Mouse (Mus musculus) adrenal gland, adult 18-20 months (tissue): ENCODE results near the gene Schip1. TPM values are rescaled to one million over a fixed set of nuclear protein-coding genes. Genes with fewer than 3 reads are reported as not detected.

Experiments
- DNase-seq, 2 experiments: peaks; one replicate each; pipeline ENCODE4 v3.0.0; 2021 to 2022; ENCODE audit warnings: low spot score in 2 of 2
- total RNA-seq, 2 experiments: library from RNA; stranded (reverse); gene quantifications; 1 replicate in 1 of 2; 2 replicates in 1 of 2; pipeline ENCODE4 v1.2.3; 2021

The Schip1 gene
- total RNA-seq, 2 experiments from 2014 or later, result 7.1 to 10.1 TPM

GRCm38 (mm10) chr3:68576431-68576830 lies 511.8 kb downstream of the Schip1 start:
- no peak for DNase-seq

GRCm38 (mm10) chr3:68576948-68577347 lies 512.3 kb downstream of the Schip1 start:
- no peak for DNase-seq

- DNase-seq, result no peak
These were observed 517.0 kb downstream of the Schip1 start for GRCm38 (mm10) chr3:68581591-68581990.

GRCm38 (mm10) chr3:68582103-68582740 lies 517.6 kb downstream of the Schip1 start:
- no peak for DNase-seq

DNA sequence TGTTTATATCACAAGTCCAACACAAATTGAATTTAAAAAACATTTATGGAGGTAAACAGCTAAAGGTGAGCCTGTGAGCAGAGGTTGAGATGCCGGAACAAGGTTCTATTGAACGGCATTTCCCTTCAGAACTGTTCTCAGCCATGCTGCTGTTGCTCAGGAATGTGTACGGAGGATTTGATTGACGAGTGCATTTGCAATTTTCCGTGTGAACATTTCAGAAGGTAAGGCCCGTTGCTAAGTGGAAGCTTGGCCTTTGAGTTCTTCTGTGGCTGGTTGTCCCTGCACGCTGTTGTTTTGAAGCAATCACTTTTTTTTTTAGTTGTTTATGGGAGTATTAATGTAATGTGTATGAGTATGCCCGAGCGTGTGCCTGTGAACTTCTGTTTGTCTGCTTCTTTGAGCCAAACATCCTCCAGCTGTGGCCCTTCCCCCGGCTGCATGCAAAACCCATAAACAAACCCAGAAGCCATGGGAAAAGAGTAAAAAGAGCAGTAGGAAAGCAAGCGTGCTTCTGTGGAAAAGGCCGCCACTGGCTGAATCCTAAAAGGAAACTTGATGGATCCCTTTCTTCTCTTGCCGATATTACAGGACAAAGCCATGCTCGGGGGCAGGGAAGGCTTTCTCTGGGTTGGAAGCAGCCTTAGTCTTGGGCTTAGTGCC lies 518.6 kb downstream of the Schip1 start:
- no peak for DNase-seq

DNA sequence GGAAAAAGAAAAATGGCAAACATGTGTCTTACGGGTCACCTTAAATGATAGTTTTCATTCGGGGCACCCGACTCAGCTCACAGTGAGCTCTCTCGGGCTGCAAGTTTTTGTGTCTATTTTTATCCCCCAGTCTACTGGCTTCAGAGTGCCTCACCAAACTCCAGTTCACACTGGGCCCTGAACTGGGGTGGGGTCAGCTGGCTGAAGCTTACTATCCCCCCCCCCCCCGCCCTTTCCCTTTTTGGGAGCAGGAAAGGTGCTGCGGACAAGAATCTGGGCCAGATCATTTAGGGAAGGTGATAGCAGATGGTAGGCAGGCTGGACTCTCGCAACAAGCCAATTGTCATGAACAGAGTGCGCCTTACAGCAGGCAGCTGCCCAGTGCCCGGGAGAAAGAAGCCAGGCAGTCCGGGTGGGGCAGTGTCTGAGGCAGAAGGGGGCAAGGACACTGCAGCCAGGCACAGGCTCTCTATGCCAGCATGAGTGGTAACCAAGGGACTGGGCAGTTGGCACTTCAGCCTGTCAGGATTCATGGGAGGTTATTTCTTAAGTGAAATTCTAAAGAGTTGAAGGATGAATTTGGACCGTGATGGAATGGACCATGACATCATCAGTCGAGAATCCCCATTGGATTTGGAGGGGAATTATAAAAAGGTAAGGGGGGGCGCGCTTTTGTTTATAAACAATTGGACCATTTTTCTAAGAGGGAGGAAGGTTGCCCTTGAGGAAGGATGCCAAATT lies 519.3 kb downstream of the Schip1 start:
- DNase-seq, result no peak

DNA sequence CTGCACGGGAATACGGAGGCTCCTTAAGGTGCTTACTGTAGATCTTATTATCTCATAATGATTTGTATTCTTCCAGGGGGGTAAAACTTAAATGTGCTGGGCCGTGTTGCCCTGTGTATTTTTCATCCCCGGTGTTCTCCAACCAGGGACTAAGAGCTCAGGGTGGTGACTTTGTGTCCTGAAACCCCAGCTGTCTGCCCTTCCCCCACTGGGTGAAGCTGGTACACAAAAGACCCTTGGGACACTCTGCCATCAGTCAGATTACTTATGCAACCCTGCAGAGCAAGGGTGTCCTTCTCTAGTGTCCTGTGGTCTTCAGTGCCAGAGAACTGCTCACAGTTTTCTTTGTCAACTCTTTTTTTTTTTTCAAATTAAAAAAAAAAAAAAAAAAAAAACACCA lies 520.6 kb downstream of the Schip1 start:
- DNase-seq, result no peak

DNA sequence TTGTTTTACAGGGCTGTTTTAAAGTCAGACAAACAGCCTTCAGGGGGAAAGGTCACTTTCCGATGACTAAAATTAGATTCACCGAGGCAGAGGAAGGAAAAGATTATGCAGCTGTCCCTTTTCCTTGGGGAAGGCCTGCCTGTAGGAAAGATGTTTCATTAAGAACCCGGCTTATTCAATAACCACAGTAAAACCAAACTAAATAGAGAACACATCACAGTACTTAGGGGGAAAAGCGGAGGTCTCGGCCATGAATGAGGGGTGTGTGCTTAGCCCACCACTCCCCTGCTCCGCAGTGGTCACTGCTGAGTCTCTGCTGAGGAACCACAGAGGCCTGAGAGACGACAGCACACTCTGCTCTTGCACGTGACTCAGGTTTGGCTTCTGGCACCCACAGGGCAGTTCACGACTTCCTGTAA lies 522.1 kb downstream of the Schip1 start:
- DNase-seq, result no peak

DNA sequence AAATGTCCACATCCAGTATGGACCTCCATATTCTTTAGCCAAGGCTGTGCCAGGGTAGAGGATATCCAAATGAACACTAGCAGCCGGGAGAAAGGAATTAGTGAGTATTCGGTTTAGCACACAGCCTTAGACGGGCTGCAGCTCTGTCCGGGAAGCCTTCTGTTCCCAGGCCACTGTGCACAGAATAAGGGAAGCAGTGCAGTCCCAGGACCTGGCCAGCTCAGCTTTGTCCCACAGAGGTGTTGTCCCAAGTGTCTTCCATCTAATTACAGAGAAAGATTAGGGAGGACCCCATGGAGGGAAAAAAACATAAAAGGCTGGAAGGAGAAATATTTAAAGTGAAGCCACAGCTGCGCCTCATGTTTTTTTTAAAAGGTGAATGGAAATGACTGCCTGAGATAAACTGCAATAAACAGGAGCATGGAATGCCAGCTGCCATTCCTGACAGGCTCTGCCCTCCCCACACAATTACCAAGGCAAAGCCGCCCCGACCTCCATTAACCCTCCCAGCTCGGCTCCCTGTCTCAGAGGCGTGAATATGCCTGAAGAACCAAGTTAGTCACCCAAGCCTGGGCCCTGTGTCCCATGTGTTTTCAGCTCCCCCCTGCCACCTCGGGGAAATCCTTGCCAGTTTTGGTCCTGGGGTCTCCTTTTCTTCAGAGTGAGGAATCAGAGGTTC lies 523.1 kb downstream of the Schip1 start:
- no peak for DNase-seq

DNA sequence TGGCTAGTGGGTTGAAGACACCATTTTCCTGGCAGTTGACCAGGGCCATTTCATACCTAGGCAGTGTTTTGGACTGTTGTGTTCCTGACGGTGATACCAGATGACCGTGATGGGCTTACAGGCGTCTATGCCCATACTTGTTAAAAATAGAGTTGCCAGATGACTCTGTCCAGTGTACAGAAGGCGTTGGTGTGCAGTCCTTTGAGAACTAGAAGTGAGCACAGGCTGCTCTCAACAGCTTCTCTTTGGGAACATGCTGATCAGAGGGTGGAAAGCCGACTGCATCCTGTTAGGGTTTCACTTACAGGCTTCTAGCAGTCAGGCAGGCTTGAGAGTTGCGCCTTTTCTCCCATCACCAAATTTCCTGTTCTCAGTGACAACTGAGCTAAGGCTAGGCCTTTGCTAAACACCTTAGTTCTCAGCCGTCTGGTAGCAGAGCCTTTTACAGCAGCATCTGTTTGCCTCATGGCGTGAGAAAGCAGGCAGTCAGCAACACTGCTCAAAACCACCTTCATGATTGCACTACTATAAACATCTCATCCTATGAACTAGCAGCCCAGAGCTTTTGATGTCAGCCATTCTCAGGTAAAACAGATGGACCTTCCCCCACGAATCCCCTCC lies 524.7 kb downstream of the Schip1 start:
- no peak for DNase-seq

DNA sequence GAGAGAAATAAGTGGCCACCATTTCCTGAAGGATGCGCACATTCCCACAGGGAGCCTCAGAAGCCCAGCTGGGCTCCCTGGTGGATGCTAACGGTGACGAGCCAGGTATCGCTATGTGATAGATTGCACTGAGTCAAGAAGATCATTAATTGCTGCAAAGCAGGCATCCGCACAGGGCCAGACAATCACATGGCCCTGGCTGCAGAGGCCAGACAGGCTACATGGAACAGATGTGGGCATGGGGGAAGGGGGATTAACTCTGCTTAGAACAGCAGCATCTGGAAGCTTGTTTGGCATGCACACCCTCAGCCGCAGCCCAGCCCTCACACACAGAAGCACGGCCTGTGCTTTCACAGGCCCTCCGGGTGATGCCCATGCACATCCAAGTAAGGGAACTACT lies 525.8 kb downstream of the Schip1 start:
- DNase-seq, result no peak

- no peak for DNase-seq
These were observed 528.0 kb downstream of the Schip1 start for GRCm38 (mm10) chr3:68592575-68592974.

DNA sequence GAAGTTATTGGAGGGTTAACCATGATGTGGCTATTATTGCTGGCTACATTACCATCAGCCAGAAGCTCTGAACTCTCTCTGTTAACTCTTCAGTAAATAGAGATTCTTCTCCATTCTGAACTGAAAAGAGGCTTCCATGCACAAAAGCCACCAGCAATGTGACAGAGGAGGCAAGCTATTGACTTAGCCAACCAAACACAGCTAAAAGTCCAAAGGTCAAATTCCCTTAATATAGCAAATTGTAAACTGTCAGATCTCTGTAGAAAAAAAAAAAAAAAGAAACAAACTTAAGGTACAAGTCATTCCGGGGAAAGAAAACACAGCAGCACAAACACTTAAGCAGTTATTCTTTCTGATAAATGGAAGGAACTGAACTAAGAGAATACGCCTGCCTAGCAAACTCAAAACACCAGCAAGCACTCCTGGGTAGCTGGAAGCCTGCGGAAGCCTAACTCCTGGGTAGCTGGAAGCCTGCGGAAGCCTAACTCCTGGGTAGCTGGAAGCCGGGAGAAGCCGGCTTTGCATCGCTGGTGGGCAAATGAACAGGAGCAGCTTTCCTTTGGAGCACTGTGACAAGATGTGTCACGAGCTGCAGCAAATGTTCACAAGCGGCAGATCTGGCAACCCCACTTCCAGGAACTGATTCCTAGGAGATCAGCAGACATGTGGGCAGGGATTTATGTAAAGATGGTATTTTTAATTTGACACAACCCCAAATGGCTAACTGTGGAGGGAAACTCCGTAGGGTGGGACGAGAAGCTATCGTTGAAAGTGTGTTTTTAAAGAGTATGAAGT lies 528.7 kb downstream of the Schip1 start:
- no peak for DNase-seq

GRCm38 (mm10) chr3:68595316-68595925 lies 530.8 kb downstream of the Schip1 start:
- no peak for DNase-seq

DNA sequence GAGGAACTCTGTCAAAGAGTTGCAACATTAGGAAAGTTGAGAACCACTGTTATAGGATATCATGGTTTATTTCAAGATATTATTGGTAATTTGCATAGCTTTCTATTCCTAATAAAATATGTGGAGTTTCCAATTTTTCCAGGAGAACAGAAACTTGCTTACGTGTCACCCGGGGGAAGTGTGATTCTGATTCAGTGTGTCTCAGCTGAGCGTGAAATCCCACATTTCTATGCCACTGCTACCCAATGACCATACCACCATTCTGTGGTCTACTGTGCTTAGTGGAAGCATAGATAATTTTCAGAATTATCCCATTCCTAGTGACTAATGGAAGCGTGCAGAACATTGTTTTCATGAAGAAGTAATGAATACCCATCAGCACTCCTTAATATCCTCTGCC lies 532.3 kb downstream of the Schip1 start:
- DNase-seq, result no peak

DNA sequence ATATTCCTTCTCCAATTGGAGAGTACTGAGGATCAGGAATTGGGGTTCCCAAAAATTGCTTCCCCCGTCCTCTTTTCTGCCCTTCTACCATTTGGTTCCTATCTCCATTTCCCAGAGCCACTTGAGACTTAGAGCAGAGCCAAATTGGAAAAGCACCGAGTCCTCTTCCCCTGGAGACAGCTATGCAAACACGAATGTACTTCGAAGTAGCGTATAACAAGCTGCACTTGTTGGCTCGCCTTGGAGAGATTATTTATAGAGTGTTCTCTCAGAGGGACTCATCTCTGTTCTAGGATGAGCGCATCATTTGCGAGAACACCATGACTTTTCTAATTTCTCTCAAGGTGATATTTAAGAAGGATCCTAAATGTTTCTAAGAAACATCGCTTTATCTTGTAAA lies 538.3 kb downstream of the Schip1 start:
- DNase-seq, result no peak

- no peak for DNase-seq
These were observed 539.9 kb downstream of the Schip1 start for GRCm38 (mm10) chr3:68604467-68604866.

- no peak for DNase-seq
These were observed 540.4 kb downstream of the Schip1 start for GRCm38 (mm10) chr3:68604962-68605361.

GRCm38 (mm10) chr3:68605942-68606603 lies 541.5 kb downstream of the Schip1 start:
- no peak for DNase-seq
